ENCODE assay signal across 13 mouse cellular contexts in the genomic region with DNA sequence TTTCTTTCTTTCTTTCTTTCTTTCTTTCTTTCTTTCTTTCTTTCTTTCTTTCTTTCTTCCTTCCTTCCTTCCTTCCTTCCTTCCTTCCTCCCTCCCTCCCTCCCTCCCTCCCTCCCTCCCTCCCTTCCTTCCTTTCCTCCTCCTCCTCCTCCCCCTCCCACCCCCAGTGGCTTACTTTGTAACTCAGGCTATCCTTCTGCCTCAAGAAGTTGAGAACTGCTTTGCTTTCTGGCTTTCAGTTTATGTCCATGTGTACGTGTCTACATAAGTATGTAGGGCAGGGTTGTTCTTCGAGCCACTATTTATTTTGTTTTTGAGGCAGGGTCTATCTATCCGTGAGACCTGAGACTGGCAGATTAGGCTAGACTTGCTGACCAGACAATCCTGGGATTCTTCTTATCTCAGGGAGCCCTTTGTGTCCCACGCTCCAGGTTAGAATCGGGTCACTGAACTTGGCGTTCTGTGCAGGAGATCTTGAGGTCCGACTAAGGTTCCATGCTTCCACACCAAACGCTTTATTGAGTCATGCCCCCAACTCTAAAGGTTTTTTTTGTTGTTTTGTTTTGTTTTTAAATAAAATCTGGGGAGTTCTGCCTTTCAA. TPM values are rescaled to one million over a fixed set of nuclear protein-coding genes. Genes with fewer than 3 reads are reported as not detected.
A peak's percentile ranks its signal among the peaks of the same experiment; 100 is the strongest.
DNase-seq lines count a peak whose midpoint lies in the region; ATAC-seq and TF ChIP-seq lines count a peak whose summit lies in the region.
"Had no signal": no experiment of that assay in that cellular context is flagged by ENCODE, and none has a peak within 500 bp of the region (broad histone marks: within the 10 kb centered on the region; RNA-seq: fewer than 3 reads in every experiment).

No protein-coding gene starts in this region.

- 43% methylated on average over 8 of the region's 8 CpGs for WGBS in heart, embryonic 12.5 days
- 52% methylated on average over 8 of the region's 8 CpGs for WGBS in midbrain, embryonic 11.5 days
- 51% methylated on average over 8 of the region's 8 CpGs for WGBS in midbrain, embryonic 15.5 days
- WGBS in liver, postnatal 0 days (ENCODE audit: insufficient replicate concordance) = 54% methylated on average over 8 of the region's 8 CpGs

- TF ChIP-seq EP300 in liver, postnatal 0 days (IDR thresholded peaks at IDR 0.05; ENCODE audit: low read depth) = no peak

- TF ChIP-seq POLR2A in embryonic fibroblast, embryonic 13.5 days (IDR thresholded peaks at IDR 0.05; ENCODE audit: low read depth, low read length) = no peak

- intact Hi-C loops in heart, postnatal 25 days (cut with DNase I) = no loop called here

- H3K4me2 ChIP-seq in heart, embryonic 12.5 days = peak overlapping the region; percentile 75; the same call in 1 of the 2 replicates
- H3K4me2 ChIP-seq in midbrain, embryonic 11.5 days = no peak overlapping the region
- H3K4me2 ChIP-seq in midbrain, embryonic 15.5 days = no peak overlapping the region
- H3K4me2 ChIP-seq in liver, postnatal 0 days (ENCODE audit: low read depth, low read length) = no peak overlapping the region

- no peak overlapping the region for H3K9ac ChIP-seq in heart, embryonic 12.5 days
- H3K9ac ChIP-seq in midbrain, embryonic 11.5 days (ENCODE audit: low read length) = no peak overlapping the region
- no peak overlapping the region for H3K9ac ChIP-seq in midbrain, embryonic 15.5 days
- H3K9ac ChIP-seq in liver, postnatal 0 days (replicated peaks) = no peak overlapping the region

- no peaks in the 10 kb centered on the region for H3K27me3 ChIP-seq in heart, embryonic 12.5 days (replicated peaks)
- no peaks in the 10 kb centered on the region for H3K27me3 ChIP-seq in midbrain, embryonic 11.5 days (ENCODE audit: control insufficient read depth, insufficient read depth, low read length)
- no peaks in the 10 kb centered on the region for H3K27me3 ChIP-seq in midbrain, embryonic 15.5 days (replicated peaks)
- H3K27me3 ChIP-seq in liver, postnatal 0 days (ENCODE audit: insufficient read depth, low read length) = 0 out of 2 replicates have a peak, but pooled peaks cover 8% of the 10 kb centered on the region

- H3K4me1 ChIP-seq in heart, embryonic 12.5 days (replicated peaks) = peaks cover 22% of the 10 kb centered on the region
- peaks cover 3% of the 10 kb centered on the region; the same call in 1 of the 2 replicates for H3K4me1 ChIP-seq in midbrain, embryonic 11.5 days (ENCODE audit: control insufficient read depth, insufficient read depth, low read length)
- peaks cover 6% of the 10 kb centered on the region for H3K4me1 ChIP-seq in midbrain, embryonic 15.5 days
- peaks cover 16% of the 10 kb centered on the region for H3K4me1 ChIP-seq in embryonic fibroblast, embryonic 13.5 days (ENCODE audit: control insufficient read depth, insufficient read depth, low read length)
- peaks cover 5% of the 10 kb centered on the region; the same call in 1 of the 2 replicates for H3K4me1 ChIP-seq in liver, postnatal 0 days (ENCODE audit: insufficient read depth)

- no peak for ATAC-seq in heart, embryonic 12.5 days (ENCODE audit: insufficient number of reproducible peaks, low FRiP score)
- ATAC-seq in midbrain, embryonic 11.5 days (ENCODE audit: low FRiP score) = no peak
- ATAC-seq in midbrain, embryonic 15.5 days (replicated peaks) = no peak
- no peak for ATAC-seq in liver, postnatal 0 days
- ATAC-seq: activated CD4-positive, CD25-positive, alpha-beta regulatory T cell, adult 4 months; CD4-positive, CD25-positive, alpha-beta regulatory T cell, adult 4 months; forebrain, embryonic 14.5 days had no signal

- H3K27ac ChIP-seq in heart, embryonic 12.5 days (ENCODE audit: poor library complexity, severe bottlenecking) = peak overlapping the region; percentile 74; the same call in 1 of the 2 replicates
- H3K27ac ChIP-seq in midbrain, embryonic 11.5 days (ENCODE audit: low read depth, low read length) = no peak overlapping the region
- H3K27ac ChIP-seq in midbrain, embryonic 15.5 days = no peak overlapping the region
- peak overlapping the region; percentile 100 for H3K27ac ChIP-seq in embryonic fibroblast, embryonic 13.5 days (ENCODE audit: insufficient read depth, low read length)
- no peak overlapping the region for H3K27ac ChIP-seq in liver, postnatal 0 days (ENCODE audit: low read depth)

- H3K36me3 ChIP-seq in heart, embryonic 12.5 days = no peaks in the 10 kb centered on the region
- no peaks in the 10 kb centered on the region for H3K36me3 ChIP-seq in midbrain, embryonic 11.5 days (ENCODE audit: control insufficient read depth, insufficient read depth, low read length)
- no peaks in the 10 kb centered on the region for H3K36me3 ChIP-seq in midbrain, embryonic 15.5 days (replicated peaks)
- no peaks in the 10 kb centered on the region for H3K36me3 ChIP-seq in liver, postnatal 0 days (replicated peaks; ENCODE audit: insufficient read depth, low read length)

- no peak overlapping the region for H3K4me3 ChIP-seq in heart, embryonic 12.5 days
- H3K4me3 ChIP-seq in midbrain, embryonic 11.5 days (ENCODE audit: low read depth, low read length) = no peak overlapping the region
- no peak overlapping the region for H3K4me3 ChIP-seq in midbrain, embryonic 15.5 days
- H3K4me3 ChIP-seq in embryonic fibroblast, embryonic 13.5 days (ENCODE audit: insufficient read depth, low read length) = no peak overlapping the region
- no peak overlapping the region for H3K4me3 ChIP-seq in liver, postnatal 0 days (ENCODE audit: low read depth, low read length)

- DNase-seq in heart, postnatal 25 days (ENCODE audit: low spot score) = no peak
- DNase-seq in midbrain, embryonic 11.5 days (ENCODE audit: low spot score, missing footprints) = peak; percentile 85
- no peak for DNase-seq in spleen, postnatal 4 days (ENCODE audit: low spot score in 2 of 2)
- no peak for DNase-seq in liver, postnatal 0 days
- DNase-seq in lung, postnatal 25 days (ENCODE audit: low spot score) = no peak
- DNase-seq: cerebellum, adult 11 months; thymus, adult 18-20 months had no signal

- H3K9me3 ChIP-seq in heart, embryonic 12.5 days (replicated peaks) = no peaks in the 10 kb centered on the region
- no peaks in the 10 kb centered on the region for H3K9me3 ChIP-seq in midbrain, embryonic 11.5 days (ENCODE audit: control insufficient read depth, low read length)
- no peaks in the 10 kb centered on the region for H3K9me3 ChIP-seq in midbrain, embryonic 15.5 days
- H3K9me3 ChIP-seq in liver, postnatal 0 days (ENCODE audit: low read length) = no peaks in the 10 kb centered on the region

- no peak for TF ChIP-seq CTCF in embryonic fibroblast, embryonic 13.5 days (IDR thresholded peaks at IDR 0.05; ENCODE audit: borderline replicate concordance, insufficient read depth, low read length)
- no peak for TF ChIP-seq CTCF in liver, postnatal 0 days (IDR thresholded peaks at IDR 0.05; ENCODE audit: low read depth)

RNA-seq across cellular contexts. Expression of gene Map3k14, which starts 45.5 kb away (rescaled TPM):
- polyA plus RNA-seq in heart, embryonic 12.5 days (2016; fragmentation: Nextera tagmentation; extraction: Ambion mirVana) = 2.0 and 2.6 TPM in 2 replicates
- 1 to 10 TPM; 2.7 to 2.9 TPM for total RNA-seq in heart, postnatal 25 days (2021)
- polyA plus RNA-seq in midbrain, embryonic 11.5 days (2014; fragmentation: Nextera tagmentation; extraction: Ambion mirVana) = 2.3 and 3.3 TPM in 2 replicates
- polyA plus RNA-seq in midbrain, embryonic 15.5 days (2015; fragmentation: Nextera tagmentation; extraction: Ambion mirVana) = 3.9 and 5.0 TPM in 2 replicates
- polyA plus RNA-seq in embryonic fibroblast, embryonic 13.5 days (2011; ENCODE audit: insufficient read length, low read depth, missing spikeins) = 8.4 and 8.5 TPM in 2 replicates
- 0.67 and 0.78 TPM in 2 replicates for polyA plus RNA-seq in liver, postnatal 0 days (2015; fragmentation: Nextera tagmentation; extraction: Ambion mirVana)

RNA-seq across cellular contexts. Expression of gene Arhgap27, which starts 50.7 kb away (rescaled TPM):
- 6.7 and 8.9 TPM in 2 replicates for polyA plus RNA-seq in heart, embryonic 12.5 days (2016; fragmentation: Nextera tagmentation; extraction: Ambion mirVana)
- 10 to 100 TPM; 13.9 to 17.8 TPM for total RNA-seq in heart, postnatal 25 days (2021)
- 2.4 and 2.8 TPM in 2 replicates for polyA plus RNA-seq in midbrain, embryonic 11.5 days (2014; fragmentation: Nextera tagmentation; extraction: Ambion mirVana)
- 3.9 and 4.6 TPM in 2 replicates for polyA plus RNA-seq in midbrain, embryonic 15.5 days (2015; fragmentation: Nextera tagmentation; extraction: Ambion mirVana)
- 2.0 and 4.5 TPM in 2 replicates for polyA plus RNA-seq in embryonic fibroblast, embryonic 13.5 days (2011; ENCODE audit: insufficient read length, low read depth, missing spikeins)
- polyA plus RNA-seq in liver, postnatal 0 days (2015; fragmentation: Nextera tagmentation; extraction: Ambion mirVana) = 3.2 and 3.3 TPM in 2 replicates

Comparison
In these comparisons a context has a peak if more than half of its experiments do, and no peak if none do; other contexts are left out.
1. H3K27ac ChIP-seq: peak in heart, embryonic 12.5 days (single experiment) and embryonic fibroblast, embryonic 13.5 days (single experiment); none in midbrain, embryonic 11.5 days (single experiment), midbrain, embryonic 15.5 days (single experiment) and liver, postnatal 0 days (single experiment).